Mouse (Mus musculus) neural tube, embryonic 15.5 days (tissue): ENCODE measurements around the gene 6430628N08Rik. TPM values are rescaled to one million over a fixed set of nuclear protein-coding genes. Genes with fewer than 3 reads are reported as not detected.

Experiments used
- ATAC-seq: fragments of 200-750 bp; cut with Nextera tagmentation; 2 replicates; pipeline ENCODE4 v1.8.0; 2017; ENCODE audit warnings: mild to moderate bottlenecking, moderate TSS enrichment, moderate library complexity; ENCODE audit not compliant: low FRiP score
- H3K27ac ChIP-seq: fragments of 300-500 bp; sonication (generic); replicated peaks from 2 replicates; pipeline ENCODE4 v1.5.1; 2015; ENCODE audit warnings: mild to moderate bottlenecking, inconsistent platforms
- H3K27me3 ChIP-seq: fragments of 300-500 bp; sonication (generic); replicated peaks from 2 replicates; pipeline ENCODE4 v1.6.1; 2015; ENCODE audit warnings: inconsistent platforms
- H3K36me3 ChIP-seq: fragments of 300-500 bp; sonication (generic); 2 replicates; pipeline ENCODE4 v1.6.1; 2015; ENCODE audit warnings: inconsistent platforms
- H3K4me1 ChIP-seq: fragments of 300-500 bp; sonication (generic); 2 replicates; pipeline ENCODE4 v1.6.1; 2015; ENCODE audit warnings: inconsistent platforms
- H3K4me2 ChIP-seq: fragments of 300-500 bp; sonication (generic); 2 replicates; pipeline ENCODE4 v1.6.1; 2015; ENCODE audit warnings: inconsistent platforms, mild to moderate bottlenecking, moderate library complexity
- H3K4me3 ChIP-seq: fragments of 300-500 bp; sonication (generic); replicated peaks from 2 replicates; pipeline ENCODE4 v1.5.1; 2015; ENCODE audit warnings: mild to moderate bottlenecking, inconsistent platforms
- H3K9ac ChIP-seq: fragments of 300-500 bp; sonication (generic); replicated peaks from 2 replicates; pipeline ENCODE4 v1.6.1; 2015; ENCODE audit warnings: mild to moderate bottlenecking, inconsistent platforms
- H3K9me3 ChIP-seq: fragments of 300-500 bp; sonication (generic); replicated peaks from 2 replicates; pipeline ENCODE4 v1.6.1; 2016; ENCODE audit warnings: inconsistent platforms
- WGBS: fragments of 180-500 bp; shearing (Covaris S2); methylation state at CpG from one replicate; pipeline ENCODE4 v1.1.7; 2015; ENCODE audit warnings: mixed read lengths; 5-methylcytosine and 5-hydroxymethylcytosine counted together
- polyA plus RNA-seq: library from polyadenylated mRNA; unstranded; fragments of >200 nt; fragmentation: Nextera tagmentation; extraction: Ambion mirVana; gene quantifications from 2 replicates; pipeline ENCODE4 v1.2.1, GENCODE M21; 2015

The 6430628N08Rik gene
- 1.2 and 1.3 TPM in 2 replicates for polyA plus RNA-seq

- Histone ChIP-seq H3K4me1 (peaks cover 14% of the 10 kb centered on the region), H3K4me2 (peak within 1 kb of the TSS; percentile 66), H3K27ac (no peak within 1 kb of the TSS), H3K9me3 (no peaks in the 10 kb centered on the region), H3K27me3 (peaks cover 46% of the 10 kb centered on the region), H3K9ac (peak within 1 kb of the TSS; percentile 40; the same call in 1 of the 2 replicates), H3K36me3 (no peaks in the 10 kb centered on the region), H3K4me3 (peak within 1 kb of the TSS; percentile 33)
- no peak for ATAC-seq
- WGBS, result under 1% methylated on average over 31 of the region's 31 CpGs
Measured at GRCm38 (mm10) chr4:115890553-115890952, at the start of gene 6430628N08Rik. 6430628N08Rik (plus strand) TSS chr4:115890665.

GRCm38 (mm10) chr4:115840842-115841241 is 49.6 kb upstream of the 6430628N08Rik start:
- no peak overlapping the region for H3K4me2 ChIP-seq
- no peak overlapping the region for H3K27ac ChIP-seq
- no peak overlapping the region for H3K9ac ChIP-seq
- H3K36me3 ChIP-seq, result no peaks in the 10 kb centered on the region
- no peaks in the 10 kb centered on the region for H3K27me3 ChIP-seq
- no peak overlapping the region for H3K4me3 ChIP-seq
- H3K9me3 ChIP-seq, result no peaks in the 10 kb centered on the region
- 93% methylated on average over 4 of the region's 4 CpGs for WGBS
- ATAC-seq, result no peak
- H3K4me1 ChIP-seq, result peaks cover 13% of the 10 kb centered on the region

GRCm38 (mm10) chr4:115846656-115847055 is 43.8 kb upstream of the 6430628N08Rik start:
- H3K4me3 ChIP-seq, result no peak overlapping the region
- no peak for ATAC-seq
- H3K9me3 ChIP-seq, result no peaks in the 10 kb centered on the region
- H3K4me1 ChIP-seq, result no peaks in the 10 kb centered on the region
- no peak overlapping the region for H3K27ac ChIP-seq
- peaks cover 18% of the 10 kb centered on the region for H3K36me3 ChIP-seq
- no peak overlapping the region for H3K9ac ChIP-seq
- no peak overlapping the region for H3K4me2 ChIP-seq
- H3K27me3 ChIP-seq, result no peaks in the 10 kb centered on the region
- WGBS, result 56% methylated on average over 2 of the region's 2 CpGs

GRCm38 (mm10) chr4:115847377-115847776 is 43.1 kb upstream of the 6430628N08Rik start:
- no peaks in the 10 kb centered on the region for H3K4me1 ChIP-seq
- no peaks in the 10 kb centered on the region for H3K9me3 ChIP-seq
- peaks cover 20% of the 10 kb centered on the region for H3K36me3 ChIP-seq
- no peak for ATAC-seq
- H3K4me2 ChIP-seq, result no peak overlapping the region
- H3K4me3 ChIP-seq, result no peak overlapping the region
- WGBS, result 56% methylated on average over 5 of the region's 5 CpGs
- H3K27ac ChIP-seq, result no peak overlapping the region
- no peak overlapping the region for H3K9ac ChIP-seq
- H3K27me3 ChIP-seq, result no peaks in the 10 kb centered on the region

GRCm38 (mm10) chr4:115848083-115848482 is 42.4 kb upstream of the 6430628N08Rik start:
- Histone ChIP-seq H3K27ac (no peak overlapping the region), H3K9me3 (no peaks in the 10 kb centered on the region), H3K36me3 (peaks cover 20% of the 10 kb centered on the region), H3K4me2 (no peak overlapping the region), H3K4me3 (no peak overlapping the region), H3K27me3 (no peaks in the 10 kb centered on the region), H3K9ac (no peak overlapping the region), H3K4me1 (no peaks in the 10 kb centered on the region)
- 96% methylated on average over 1 of the region's 1 CpGs for WGBS
- ATAC-seq, result no peak

GRCm38 (mm10) chr4:115848990-115849677 is 41.3 kb upstream of the 6430628N08Rik start:
- H3K4me2 ChIP-seq, result no peak overlapping the region
- no peaks in the 10 kb centered on the region for H3K27me3 ChIP-seq
- WGBS, result 56% methylated on average over 8 of the region's 8 CpGs
- no peak overlapping the region for H3K27ac ChIP-seq
- H3K4me3 ChIP-seq, result no peak overlapping the region
- no peak overlapping the region for H3K9ac ChIP-seq
- H3K36me3 ChIP-seq, result peaks cover 20% of the 10 kb centered on the region
- no peaks in the 10 kb centered on the region for H3K9me3 ChIP-seq
- no peak for ATAC-seq
- H3K4me1 ChIP-seq, result no peaks in the 10 kb centered on the region

- H3K9me3 ChIP-seq, result no peaks in the 10 kb centered on the region
- WGBS, result 81% methylated on average over 2 of the region's 2 CpGs
- H3K9ac ChIP-seq, result no peak overlapping the region
- H3K27me3 ChIP-seq, result no peaks in the 10 kb centered on the region
- H3K4me3 ChIP-seq, result no peak overlapping the region
- no peak overlapping the region for H3K4me2 ChIP-seq
- no peak overlapping the region for H3K27ac ChIP-seq
- ATAC-seq, result no peak
- peaks cover 8% of the 10 kb centered on the region for H3K4me1 ChIP-seq
- H3K36me3 ChIP-seq, result peaks cover 20% of the 10 kb centered on the region
Measured at GRCm38 (mm10) chr4:115850111-115850510, 40.4 kb upstream of the 6430628N08Rik start.

GRCm38 (mm10) chr4:115850631-115851030 is 39.8 kb upstream of the 6430628N08Rik start:
- Histone ChIP-seq H3K4me3 (no peak overlapping the region), H3K27ac (no peak overlapping the region), H3K36me3 (peaks cover 20% of the 10 kb centered on the region), H3K9me3 (no peaks in the 10 kb centered on the region), H3K9ac (no peak overlapping the region), H3K4me2 (no peak overlapping the region), H3K27me3 (no peaks in the 10 kb centered on the region), H3K4me1 (peaks cover 13% of the 10 kb centered on the region)
- 53% methylated on average over 2 of the region's 2 CpGs for WGBS
- no peak for ATAC-seq

- WGBS, result 89% methylated on average over 6 of the region's 6 CpGs
Measured at GRCm38 (mm10) chr4:115851569-115851968, 38.9 kb upstream of the 6430628N08Rik start.

GRCm38 (mm10) chr4:115855100-115855499 is 35.4 kb upstream of the 6430628N08Rik start:
- H3K4me2 ChIP-seq, result no peak overlapping the region
- 50% methylated on average over 6 of the region's 6 CpGs for WGBS
- H3K36me3 ChIP-seq, result peaks cover 16% of the 10 kb centered on the region; the same call in 1 of the 2 replicates
- H3K27me3 ChIP-seq, result no peaks in the 10 kb centered on the region
- H3K9ac ChIP-seq, result no peak overlapping the region
- H3K27ac ChIP-seq, result peak overlapping the region; percentile 46
- ATAC-seq, result no peak
- H3K4me1 ChIP-seq, result peaks cover 24% of the 10 kb centered on the region
- H3K4me3 ChIP-seq, result no peak overlapping the region
- H3K9me3 ChIP-seq, result no peaks in the 10 kb centered on the region

More at GRCm38 (mm10) chr4:115851569-115851968, 38.9 kb upstream of the 6430628N08Rik start:
- H3K27ac ChIP-seq, result no peak overlapping the region
- no peak overlapping the region for H3K4me2 ChIP-seq
- peaks cover 22% of the 10 kb centered on the region for H3K4me1 ChIP-seq
- H3K4me3 ChIP-seq, result no peak overlapping the region
- H3K36me3 ChIP-seq, result peaks cover 20% of the 10 kb centered on the region
- no peaks in the 10 kb centered on the region for H3K9me3 ChIP-seq
- no peak for ATAC-seq
- no peaks in the 10 kb centered on the region for H3K27me3 ChIP-seq
- H3K9ac ChIP-seq, result no peak overlapping the region

GRCm38 (mm10) chr4:115855609-115856008 is 34.9 kb upstream of the 6430628N08Rik start:
- Histone ChIP-seq H3K4me1 (peaks cover 24% of the 10 kb centered on the region), H3K4me2 (no peak overlapping the region), H3K4me3 (no peak overlapping the region), H3K27ac (peak overlapping the region; percentile 46; the same call in 1 of the 2 replicates), H3K9me3 (no peaks in the 10 kb centered on the region), H3K27me3 (no peaks in the 10 kb centered on the region), H3K36me3 (peaks cover 16% of the 10 kb centered on the region; the same call in 1 of the 2 replicates), H3K9ac (no peak overlapping the region)
- ATAC-seq, result peak; percentile 53; the same call in 1 of the 2 replicates
- 33% methylated on average over 4 of the region's 4 CpGs for WGBS

- Histone ChIP-seq H3K9ac (no peak overlapping the region), H3K27ac (0 out of 2 replicates have a peak overlapping the region, but pooled peaks have one; percentile 46), H3K9me3 (no peaks in the 10 kb centered on the region), H3K4me2 (no peak overlapping the region), H3K4me3 (no peak overlapping the region), H3K27me3 (no peaks in the 10 kb centered on the region), H3K4me1 (peaks cover 24% of the 10 kb centered on the region), H3K36me3 (peaks cover 16% of the 10 kb centered on the region; the same call in 1 of the 2 replicates)
- WGBS, result 45% methylated on average over 4 of the region's 4 CpGs
- no peak for ATAC-seq
Measured at GRCm38 (mm10) chr4:115856282-115856681, 34.2 kb upstream of the 6430628N08Rik start.
